Mouse (Mus musculus): ENCODE measurements around the gene Naa80.

Naa80 gene

GRCm38 (mm10) chr9:107547957-107548356, 30.7 kb upstream of the Naa80 start:
- in situ Hi-C loops (cut with MboI; ENCODE audit: unreplicated experiment in 2 of 2): loop anchor here (25.0 kb wide), 2 partner anchors 1386 to 1539 kb away; partner anchors contain the start of genes Ccdc51 (in 1 of the 2), Glyctk (in 1 of the 2), Plxnb1 (in 1 of the 2) and Tma7 (in 1 of the 2)

DNA sequence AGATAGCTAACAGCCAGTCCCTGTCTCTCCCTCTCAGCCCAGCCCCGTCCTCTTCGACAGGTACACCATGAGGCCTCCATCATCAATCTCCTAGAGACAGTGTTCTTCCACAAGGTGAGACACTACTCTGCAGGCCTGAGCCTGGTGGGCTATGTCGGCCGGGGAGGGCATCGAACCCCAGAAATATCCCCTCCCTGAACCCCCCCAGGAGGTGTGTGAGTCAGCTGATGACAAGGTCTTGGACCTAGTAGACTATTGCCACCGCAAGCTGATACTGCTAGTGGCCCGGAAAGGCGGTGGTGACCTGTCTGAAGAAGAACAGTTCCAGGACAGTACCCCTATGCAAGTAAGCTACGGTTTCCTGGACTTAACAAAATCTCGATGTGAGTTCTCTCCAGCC, 29.9 kb upstream of the Naa80 start:
- in situ Hi-C loops (cut with MboI; ENCODE audit: unreplicated experiment in 2 of 2): loop anchor here (25.0 kb wide), 2 partner anchors 1387 to 1538 kb away; partner anchors contain the start of genes Ccdc51 (in 1 of the 2), Glyctk (in 1 of the 2), Plxnb1 (in 1 of the 2) and Tma7 (in 1 of the 2)

DNA sequence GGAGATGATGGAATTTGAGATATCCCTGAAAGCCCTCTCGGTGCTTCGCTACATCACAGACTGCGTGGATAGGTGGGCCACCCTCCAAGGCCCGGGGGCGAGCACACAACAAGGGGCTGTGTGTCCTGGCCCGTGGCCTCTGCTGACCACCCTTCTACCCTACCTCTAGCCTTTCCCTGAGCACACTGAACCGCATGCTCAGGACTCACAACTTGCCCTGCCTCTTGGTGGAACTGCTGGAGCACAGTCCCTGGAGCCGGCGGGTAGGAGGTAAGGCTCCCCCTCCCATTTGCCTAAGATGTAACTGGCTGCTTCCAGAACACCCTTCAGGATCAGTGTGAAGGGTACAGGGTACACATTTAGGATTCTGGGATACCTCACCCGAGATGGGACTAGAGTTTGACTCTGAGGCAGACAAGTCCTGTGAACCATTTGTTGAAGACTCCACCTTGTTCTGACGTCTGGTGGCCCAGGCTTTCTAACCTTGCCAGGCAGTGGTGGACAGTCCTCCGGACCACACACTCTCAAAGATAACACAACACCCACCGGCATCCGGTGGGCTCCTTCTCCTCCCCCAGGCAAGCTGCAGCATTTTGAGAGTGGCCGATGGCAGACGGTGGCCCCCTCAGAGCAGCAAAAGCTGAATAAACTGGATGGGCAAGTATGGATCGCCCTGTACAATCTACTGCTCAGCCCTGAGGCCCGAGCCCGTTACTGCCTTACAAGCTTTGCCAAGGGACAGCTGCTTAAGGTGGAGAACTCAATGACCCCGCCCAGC, 29.2 kb upstream of the Naa80 start:
- in situ Hi-C loops (cut with MboI; ENCODE audit: unreplicated experiment in 2 of 2): loop anchor here (25.0 kb wide), 3 partner anchors 1362 to 1538 kb away; partner anchors contain the start of genes Ccdc51 (in 1 of the 2), Glyctk (in 1 of the 2), Plxnb1 (in 1 of the 2) and Ppm1m (in 1 of the 2)

DNA sequence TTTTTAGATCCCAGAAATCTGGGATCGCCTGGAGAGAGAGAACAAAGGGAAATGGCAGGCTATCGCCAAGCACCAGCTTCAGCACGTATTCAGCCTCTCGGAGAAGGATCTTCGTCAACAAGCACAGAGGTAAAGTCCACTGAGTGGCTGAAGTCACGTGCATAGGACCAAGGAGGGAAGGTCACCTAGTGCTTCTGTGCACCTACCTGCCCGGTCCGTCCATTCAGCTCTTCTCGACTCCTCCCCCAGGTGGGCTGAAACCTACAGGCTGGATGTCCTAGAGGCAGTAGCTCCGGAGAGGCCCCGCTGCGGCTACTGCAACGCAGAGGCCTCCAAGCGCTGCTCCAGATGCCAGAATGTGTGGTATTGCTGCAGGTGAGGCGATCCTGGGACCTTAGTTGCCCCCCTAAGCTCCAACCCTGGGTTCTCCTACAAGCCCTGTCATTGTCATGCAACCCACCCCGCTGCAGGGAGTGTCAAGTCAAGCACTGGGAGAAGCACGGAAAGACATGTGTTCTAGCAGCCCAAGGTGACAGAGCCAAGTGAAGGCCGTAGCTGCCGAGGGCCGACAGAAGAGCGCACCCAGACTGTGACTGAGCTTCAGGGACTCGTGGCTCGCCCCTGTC, 28.1 kb upstream of the Naa80 start:
- in situ Hi-C loops (cut with MboI; ENCODE audit: unreplicated experiment in 2 of 2): loop anchor here in 1 of 2 experiments (25.0 kb wide), 1 partner anchor 1363 kb away; the partner anchor contains the start of gene Ppm1m

- in situ Hi-C loops (cut with MboI; ENCODE audit: unreplicated experiment in 2 of 2): loop anchor here in 1 of 2 experiments (25.0 kb wide), 1 partner anchor 1364 kb away; the partner anchor contains the start of gene Ppm1m
These were observed 27.4 kb upstream of the Naa80 start, which contains the start of gene Rassf1 for GRCm38 (mm10) chr9:107551117-107551889. TSS of gene Rassf1 (plus strand) at chr9:107551555.

GRCm38 (mm10) chr9:107551890-107552355, 26.8 kb upstream of the Naa80 start:
- in situ Hi-C loops (cut with MboI; ENCODE audit: unreplicated experiment in 2 of 2): loop anchor here in 1 of 2 experiments (25.0 kb wide), 1 partner anchor 1365 kb away; the partner anchor contains the start of gene Ppm1m

- in situ Hi-C loops (cut with MboI; ENCODE audit: unreplicated experiment in 2 of 2): loop anchor here in 1 of 2 experiments (25.0 kb wide), 1 partner anchor 1366 kb away; the partner anchor contains the start of gene Ppm1m
These were observed 25.8 kb upstream of the Naa80 start for GRCm38 (mm10) chr9:107552690-107553393.

- in situ Hi-C loops (cut with MboI; ENCODE audit: unreplicated experiment in 2 of 2): loop anchor here in 1 of 2 experiments (25.0 kb wide), 1 partner anchor 1366 kb away; the partner anchor contains the start of gene Ppm1m
These were observed 25.0 kb upstream of the Naa80 start for GRCm38 (mm10) chr9:107553541-107554318.

DNA sequence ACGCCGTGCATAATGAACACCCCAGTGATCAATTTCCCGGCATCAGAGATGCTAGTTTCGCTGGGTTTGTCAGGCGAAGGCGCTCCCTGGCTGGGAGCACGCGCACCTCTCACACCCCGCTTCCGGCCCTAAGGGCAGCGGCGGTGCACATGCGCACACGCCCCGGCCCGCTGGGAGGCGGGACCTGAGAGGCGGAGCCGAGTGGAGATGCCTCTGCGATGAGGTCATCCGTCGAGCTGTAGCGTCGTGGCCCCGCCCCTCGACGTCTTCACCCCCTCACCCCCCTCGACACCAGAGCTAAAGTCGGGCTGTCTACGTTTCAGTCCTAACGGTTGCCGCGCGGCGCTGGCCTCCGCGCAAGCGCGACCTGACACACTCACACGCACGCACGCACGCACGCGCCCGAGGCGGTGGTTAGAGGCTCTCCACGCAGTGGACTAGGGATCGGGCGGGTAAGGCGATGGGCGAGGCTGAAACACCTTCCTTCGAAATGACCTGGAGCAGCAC, 24.3 kb upstream of the Naa80 start:
- in situ Hi-C loops (cut with MboI; ENCODE audit: unreplicated experiment in 2 of 2): loop anchor here in 1 of 2 experiments (25.0 kb wide), 1 partner anchor 1367 kb away; the partner anchor contains the start of gene Ppm1m

DNA sequence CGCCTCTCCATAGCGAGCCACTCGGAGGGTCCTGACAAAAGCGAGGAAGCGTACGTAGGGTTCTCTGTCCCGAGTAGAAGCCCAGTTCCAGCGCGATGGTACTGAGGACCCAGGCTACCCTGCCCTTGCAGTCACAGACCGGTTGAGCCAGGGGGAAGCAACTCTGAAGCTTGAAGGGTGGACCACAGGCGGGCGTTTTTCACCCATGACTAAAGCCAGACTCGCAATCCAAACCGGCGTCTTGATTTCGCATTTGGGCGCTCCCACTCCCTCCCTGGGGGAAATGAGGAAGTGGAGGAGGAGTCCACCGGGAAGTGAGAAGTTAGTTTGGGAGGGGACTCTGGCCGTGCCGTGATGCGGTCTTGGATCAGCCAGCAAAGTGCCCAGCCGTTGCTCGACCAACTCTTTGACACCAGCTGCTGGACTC, 23.6 kb upstream of the Naa80 start:
- in situ Hi-C loops (cut with MboI; ENCODE audit: unreplicated experiment in 2 of 2): loop anchor here in 1 of 2 experiments (25.0 kb wide), 1 partner anchor 1368 kb away; the partner anchor contains the start of gene Ppm1m

DNA sequence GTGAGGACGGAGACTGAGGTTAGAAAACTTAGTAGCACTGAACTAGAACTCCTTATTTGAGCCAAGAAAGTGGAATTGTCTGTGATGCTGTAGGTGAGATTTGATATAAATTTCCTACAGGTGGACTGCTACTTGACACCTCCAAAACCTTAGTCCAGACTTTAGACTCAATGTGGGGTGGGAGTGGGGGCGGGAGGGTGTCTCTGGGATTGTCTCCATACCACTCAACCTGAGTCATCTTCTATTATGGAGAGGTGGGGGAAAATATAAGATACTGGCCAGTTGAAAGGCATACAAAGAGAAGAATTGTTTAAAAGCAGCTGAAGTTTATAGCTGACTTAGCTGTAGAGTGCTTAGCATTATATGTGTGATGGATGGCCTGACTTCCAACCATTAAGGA, 23.0 kb upstream of the Naa80 start:
- in situ Hi-C loops (cut with MboI; ENCODE audit: unreplicated experiment in 2 of 2): loop anchor here in 1 of 2 experiments (25.0 kb wide), 1 partner anchor 1368 kb away; the partner anchor contains the start of gene Ppm1m

- in situ Hi-C loops (cut with MboI; ENCODE audit: unreplicated experiment in 2 of 2): loop anchor here in 1 of 2 experiments (25.0 kb wide), 1 partner anchor 1369 kb away; the partner anchor contains the start of gene Ppm1m
These were observed 22.3 kb upstream of the Naa80 start for GRCm38 (mm10) chr9:107556346-107556745.

DNA sequence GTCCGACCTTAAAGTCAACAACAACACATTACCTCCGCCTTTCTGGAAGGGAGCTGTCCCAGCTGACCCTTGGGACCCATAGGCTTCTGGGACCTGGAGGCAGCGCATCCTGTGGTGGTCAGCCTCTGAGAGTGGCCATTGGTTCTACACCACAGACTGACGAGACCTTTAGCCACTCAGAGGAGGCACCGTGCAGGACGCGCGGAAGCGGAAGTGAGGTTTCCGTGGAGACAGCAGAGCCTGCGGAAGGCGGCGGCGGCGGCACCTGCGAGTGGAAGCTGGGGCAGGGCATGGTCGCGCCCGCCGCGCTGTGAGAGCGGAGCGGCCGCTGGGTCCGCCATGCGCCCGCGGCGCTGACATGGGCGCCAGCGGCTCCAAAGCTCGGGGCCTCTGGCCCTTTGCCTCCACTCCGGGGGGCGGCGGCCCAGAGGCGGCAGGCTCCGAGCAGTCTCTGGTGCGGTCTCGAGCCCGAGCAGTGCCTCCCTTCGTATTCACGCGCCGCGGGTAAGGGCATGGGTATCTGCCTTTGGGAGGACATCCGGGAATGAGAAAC, 15.6 kb upstream of the Naa80 start, which contains the start of gene Tusc2:
Tusc2 (plus strand) TSS at position 227 of the 553 bp plus-strand sequence.
- in situ Hi-C loops (cut with MboI; ENCODE audit: unreplicated experiment in 2 of 2): loop anchor here in 1 of 2 experiments (25.0 kb wide), 1 partner anchor 1376 kb away; the partner anchor contains the start of gene Ppm1m

DNA sequence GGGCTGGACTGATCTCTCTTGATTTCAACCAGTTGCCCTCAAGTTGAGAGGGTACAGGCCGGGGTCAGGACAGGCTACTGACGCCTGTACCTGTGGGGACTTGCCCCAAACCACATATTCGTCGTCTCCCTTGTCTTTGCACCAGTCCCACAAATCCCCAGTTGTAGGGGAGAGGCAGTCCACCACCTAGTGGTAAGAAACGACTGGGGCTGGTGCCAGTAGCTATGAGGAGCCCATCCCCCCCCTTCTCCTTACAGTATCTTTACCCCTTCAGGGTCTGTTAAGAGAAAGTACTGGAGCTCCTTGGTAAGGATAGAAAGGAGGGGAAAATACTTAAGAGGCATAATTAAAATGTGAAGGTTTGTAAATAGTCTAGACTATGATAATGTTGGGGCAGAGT, 13.1 kb upstream of the Naa80 start:
- in situ Hi-C loops (cut with MboI; ENCODE audit: unreplicated experiment in 2 of 2): loop anchor here in 1 of 2 experiments (25.0 kb wide), 1 partner anchor 1378 kb away; the partner anchor contains the start of gene Ppm1m

DNA sequence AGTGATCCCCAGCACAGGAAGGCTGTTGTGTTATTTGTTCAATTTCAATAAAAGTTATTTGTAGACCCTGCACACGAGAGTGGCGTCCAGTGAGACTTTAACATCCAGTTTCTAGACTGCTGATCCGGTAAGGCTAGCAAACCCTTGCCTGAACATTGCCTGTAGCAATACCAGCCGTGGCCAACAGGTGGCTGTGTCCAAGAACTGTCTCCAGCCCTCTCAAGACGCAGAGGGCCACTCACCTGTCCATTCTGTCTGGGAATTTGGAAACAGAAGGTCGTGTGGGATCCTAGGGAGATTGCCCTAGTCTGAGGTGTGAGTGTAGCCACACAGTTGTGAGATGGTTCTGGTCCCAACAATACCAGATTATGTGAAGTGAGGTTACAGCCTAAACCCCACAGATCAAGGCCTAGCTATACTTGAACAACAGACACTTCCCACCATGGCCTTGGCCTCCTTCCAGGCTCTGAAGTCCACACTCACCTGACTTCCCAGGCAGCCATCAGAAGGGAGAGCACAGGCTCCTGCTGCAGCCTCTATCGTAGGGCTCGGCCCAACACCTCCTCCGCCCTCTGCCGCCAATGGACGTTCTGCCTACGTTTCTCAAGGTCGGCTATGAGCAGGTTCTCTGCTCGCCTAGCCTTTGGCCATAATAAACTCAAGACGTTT, 12.5 kb upstream of the Naa80 start:
- in situ Hi-C loops (cut with MboI; ENCODE audit: unreplicated experiment in 2 of 2): loop anchor here in 1 of 2 experiments (25.0 kb wide), 1 partner anchor 1379 kb away; the partner anchor contains the start of gene Ppm1m

- in situ Hi-C loops (cut with MboI; ENCODE audit: unreplicated experiment in 2 of 2): loop anchor here in 1 of 2 experiments (25.0 kb wide), 1 partner anchor 1380 kb away; the partner anchor contains the start of gene Ppm1m
These were observed 11.8 kb upstream of the Naa80 start for GRCm38 (mm10) chr9:107566855-107567254.
